Mouse (Mus musculus) E14TG2a.4 (cell line): ENCODE measurements around the gene Itm2b.

Experiments used
- CTCF ChIP-seq: conservative IDR thresholded peaks from 2 replicates; pipeline ENCODE4 v1.5.1; 2014; ENCODE audit warnings: low read length
- POU5F1 ChIP-seq: IDR thresholded peaks from 2 replicates; pipeline ENCODE4 v1.6.1; 2014; ENCODE audit warnings: low read length, borderline replicate concordance

DNA sequence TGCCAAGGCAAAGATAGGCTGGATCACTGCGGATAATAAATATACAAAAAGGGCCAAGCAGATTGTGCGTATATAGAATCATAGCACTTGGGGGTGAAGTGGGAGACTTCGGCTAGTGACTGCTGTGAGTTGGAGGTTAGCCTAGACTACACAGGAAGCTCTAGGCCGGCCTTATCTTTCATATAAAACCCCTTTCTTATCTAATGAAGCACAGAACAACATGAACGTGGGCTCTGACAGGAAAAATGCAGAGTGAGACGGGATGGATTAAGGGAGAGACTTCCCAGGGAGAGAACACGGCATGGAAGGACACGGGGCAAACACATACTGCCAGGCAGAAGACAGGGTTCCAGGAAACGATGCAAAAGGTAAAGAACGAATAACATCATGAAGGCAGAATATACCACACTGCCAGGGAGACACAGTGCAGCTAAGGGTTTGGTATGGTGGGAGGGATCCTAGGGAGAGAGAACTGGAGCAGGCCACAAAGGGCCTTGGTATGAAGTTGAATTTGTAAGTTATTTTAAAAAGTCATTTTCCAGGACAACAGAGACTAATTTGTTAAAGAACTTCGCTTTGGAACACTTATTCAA is 14.9 kb downstream of the Itm2b start:
- no peak for TF ChIP-seq CTCF
- no peak for TF ChIP-seq POU5F1
